Comparison of ENCODE assay signal across 9 mouse cellular contexts in the genomic region with DNA sequence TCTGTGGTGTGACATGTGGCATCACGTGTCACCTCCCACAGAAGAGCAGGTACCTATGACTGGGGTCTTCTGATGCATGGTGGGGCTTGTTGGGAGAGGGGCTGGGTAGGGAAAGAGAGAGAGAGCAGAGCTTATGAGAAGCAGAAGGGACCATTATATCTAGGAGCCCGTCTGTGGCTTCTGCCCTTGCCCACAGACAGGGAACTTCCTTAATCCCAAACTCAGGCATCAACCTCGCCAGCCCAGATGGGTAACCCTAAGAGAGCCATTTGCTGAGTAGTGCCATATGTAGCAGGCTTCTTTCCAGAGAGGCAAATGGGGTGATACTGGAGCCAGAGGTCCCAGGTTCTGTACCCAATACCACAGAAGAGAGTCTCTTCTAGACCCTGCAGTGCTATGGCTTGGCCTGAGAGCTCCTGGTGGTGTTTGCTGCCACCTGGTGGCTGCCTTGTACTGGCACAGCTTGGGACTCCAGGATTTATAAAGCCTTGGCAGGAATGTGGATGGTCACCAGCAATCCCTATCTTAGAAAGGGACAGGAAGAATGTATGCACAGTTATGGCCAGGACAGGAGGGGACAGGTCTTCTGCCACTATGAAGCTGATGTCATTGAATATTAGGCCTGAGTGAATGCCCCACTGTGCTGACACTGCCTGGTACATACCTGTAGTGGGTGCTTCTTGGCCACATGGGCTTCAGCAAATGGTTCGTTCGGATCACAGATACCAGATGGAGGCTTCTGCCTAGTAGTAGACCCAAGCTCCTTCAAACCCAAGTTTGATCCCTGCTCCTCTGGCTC. TPM values are rescaled to one million over a fixed set of nuclear protein-coding genes. Genes with fewer than 3 reads are reported as not detected.
DNase-seq lines count a peak whose midpoint lies in the region; ATAC-seq and TF ChIP-seq lines count a peak whose summit lies in the region.
"Had no signal": no experiment of that assay in that cellular context is flagged by ENCODE, and none has a peak within 500 bp of the region (broad histone marks: within the 10 kb centered on the region; RNA-seq: fewer than 3 reads in every experiment).

No protein-coding gene starts in this region.

- H3K27me3 ChIP-seq in forebrain, embryonic 15.5 days: no peaks in the 10 kb centered on the region
- no peaks in the 10 kb centered on the region for H3K27me3 ChIP-seq in liver, embryonic 14.5 days (ENCODE audit: control insufficient read depth, insufficient read depth, low read length)
- H3K27me3 ChIP-seq in neural tube, embryonic 14.5 days (ENCODE audit: control insufficient read depth, insufficient read depth, low read length): no peaks in the 10 kb centered on the region
- H3K27me3 ChIP-seq: heart, embryonic 13.5 days had no signal

- no peaks in the 10 kb centered on the region for H3K4me1 ChIP-seq in forebrain, embryonic 15.5 days
- no peaks in the 10 kb centered on the region for H3K4me1 ChIP-seq in liver, embryonic 14.5 days (replicated peaks; ENCODE audit: control insufficient read depth in 2 of 2, insufficient read depth in 2 of 2, low read length in 1 of 2)
- no peaks in the 10 kb centered on the region for H3K4me1 ChIP-seq in neural tube, embryonic 14.5 days (ENCODE audit: control insufficient read depth, insufficient read depth, low read length)
- H3K4me1 ChIP-seq: heart, embryonic 13.5 days had no signal

- 87% methylated on average over 5 of the region's 5 CpGs for WGBS in forebrain, embryonic 15.5 days
- 55% methylated on average over 5 of the region's 5 CpGs for WGBS in liver, embryonic 14.5 days (ENCODE audit: insufficient replicate concordance)
- WGBS in neural tube, embryonic 14.5 days: 89% methylated on average over 5 of the region's 5 CpGs

- TF ChIP-seq CTCF in liver, embryonic 14.5 days (IDR thresholded peaks at IDR 0.05; ENCODE audit: low read depth): peak; percentile 90

- intact Hi-C loops in heart, postnatal 14 days (cut with DNase I): loop anchor here (1.0 to 2.0 kb wide), 4 partner anchors 174 to 338 kb away; no protein-coding TSS in a partner anchor

- no peak overlapping the region for H3K9ac ChIP-seq in forebrain, embryonic 15.5 days (replicated peaks)
- no peak overlapping the region for H3K9ac ChIP-seq in liver, embryonic 14.5 days (replicated peaks)
- H3K9ac ChIP-seq in neural tube, embryonic 14.5 days (replicated peaks; ENCODE audit: low read depth, low read length): no peak overlapping the region
- H3K9ac ChIP-seq: heart, embryonic 13.5 days had no signal

- no peaks in the 10 kb centered on the region for H3K9me3 ChIP-seq in forebrain, embryonic 15.5 days
- H3K9me3 ChIP-seq in liver, embryonic 14.5 days (ENCODE audit: control insufficient read depth, low read length): no peaks in the 10 kb centered on the region
- no peaks in the 10 kb centered on the region for H3K9me3 ChIP-seq in neural tube, embryonic 14.5 days (ENCODE audit: control insufficient read depth, low read length)

- no peak overlapping the region for H3K4me3 ChIP-seq in forebrain, embryonic 15.5 days
- no peak overlapping the region for H3K4me3 ChIP-seq in liver, embryonic 14.5 days (ENCODE audit: insufficient read depth in 1 of 2, low read depth in 2 of 2, low read length in 2 of 2)
- H3K4me3 ChIP-seq in neural tube, embryonic 14.5 days (ENCODE audit: low read depth, low read length): no peak overlapping the region
- H3K4me3 ChIP-seq: heart, embryonic 13.5 days had no signal

- peak; percentile 65 for DNase-seq in ES-CJ7 (ENCODE audit: low read depth, low spot score)
- peak; percentile 48 for DNase-seq in cerebellum, adult 11 months
- DNase-seq in heart, postnatal 14 days: peak; percentile 87 to 91
- DNase-seq in kidney, postnatal 4 days: peak; percentile 92 to 93
- DNase-seq in liver, embryonic 14.5 days (ENCODE audit: low read depth in 3 of 3, low spot score in 3 of 3): peak; percentile 12 to 19 (median 17)
- DNase-seq in testis, postnatal 10 days (ENCODE audit: low spot score): peak; percentile 90

- no peak for TF ChIP-seq EP300 in liver, embryonic 14.5 days (IDR thresholded peaks at IDR 0.05; ENCODE audit: low read depth)

- no peak overlapping the region for H3K4me2 ChIP-seq in forebrain, embryonic 15.5 days (replicated peaks)
- H3K4me2 ChIP-seq in liver, embryonic 14.5 days (ENCODE audit: low read depth): no peak overlapping the region
- H3K4me2 ChIP-seq in neural tube, embryonic 14.5 days (ENCODE audit: low read depth, low read length): no peak overlapping the region
- H3K4me2 ChIP-seq: heart, embryonic 13.5 days had no signal

- 0 out of 2 replicates have a peak, but pooled peaks cover 6% of the 10 kb centered on the region for H3K36me3 ChIP-seq in forebrain, embryonic 15.5 days
- no peaks in the 10 kb centered on the region for H3K36me3 ChIP-seq in liver, embryonic 14.5 days (replicated peaks; ENCODE audit: control insufficient read depth, insufficient read depth, low read depth)
- peaks cover 14% of the 10 kb centered on the region for H3K36me3 ChIP-seq in neural tube, embryonic 14.5 days (ENCODE audit: control insufficient read depth, insufficient read depth, low read length)

- H3K27ac ChIP-seq in forebrain, embryonic 15.5 days (replicated peaks): no peak overlapping the region
- H3K27ac ChIP-seq in liver, embryonic 14.5 days: no peak overlapping the region
- H3K27ac ChIP-seq in neural tube, embryonic 14.5 days (ENCODE audit: low read depth, low read length): no peak overlapping the region
- H3K27ac ChIP-seq: heart, embryonic 13.5 days had no signal

- peak; percentile 90 for ATAC-seq in forebrain, embryonic 15.5 days (replicated peaks)
- ATAC-seq in liver, embryonic 14.5 days (ENCODE audit: insufficient read depth): no peak
- peak; percentile 93 for ATAC-seq in neural tube, embryonic 14.5 days (ENCODE audit: low read depth)

RNA-seq across cellular contexts. Expression of a gene that starts 35.8 kb away (rescaled TPM):
- polyA plus RNA-seq in forebrain, embryonic 15.5 days (2015; fragmentation: Nextera tagmentation; extraction: Ambion mirVana): 2.1 TPM in 1 of 2 replicates, not detected in the other
- total RNA-seq in heart, postnatal 14 days (2021): not detected
- polyA plus RNA-seq in liver, embryonic 14.5 days (2012; rRNA removed): 580 and 780 TPM in 2 replicates
- 691 and 797 TPM in 2 replicates for polyA plus RNA-seq in liver, embryonic 14.5 days (2014; fragmentation: Nextera tagmentation; extraction: Ambion mirVana)
- 0.59 and 0.63 TPM in 2 replicates for polyA plus RNA-seq in neural tube, embryonic 14.5 days (2014; fragmentation: Nextera tagmentation; extraction: Ambion mirVana)

RNA-seq across cellular contexts. Expression of a gene that starts 53.1 kb away (rescaled TPM):
- polyA plus RNA-seq in forebrain, embryonic 15.5 days (2015; fragmentation: Nextera tagmentation; extraction: Ambion mirVana): not detected in 2 replicates
- total RNA-seq in heart, postnatal 14 days (2021): not detected
- polyA plus RNA-seq in liver, embryonic 14.5 days (2012; rRNA removed): 5.7 and 6.1 TPM in 2 replicates
- polyA plus RNA-seq in liver, embryonic 14.5 days (2014; fragmentation: Nextera tagmentation; extraction: Ambion mirVana): 3.8 TPM in 2 replicates
- 0.13 TPM in 1 of 2 replicates, not detected in the other for polyA plus RNA-seq in neural tube, embryonic 14.5 days (2014; fragmentation: Nextera tagmentation; extraction: Ambion mirVana)

Comparison
In these comparisons a context has a peak if more than half of its experiments do, and no peak if none do; other contexts are left out.
1. DNase-seq: peak in every context shown above with its lines; median percentile 92 in kidney, postnatal 4 days; 90 in testis, postnatal 10 days; 89 in heart, postnatal 14 days; 65 in ES-CJ7; 48 in cerebellum, adult 11 months; 17 in liver, embryonic 14.5 days.
2. RNA of a gene that starts 35.8 kb away (polyA plus RNA-seq): 580 to 797 TPM in liver, embryonic 14.5 days; 0.59 to 0.63 TPM in neural tube, embryonic 14.5 days and 2.1 TPM in forebrain, embryonic 15.5 days; every median in the first group is over 100 times any median in the second.